Mouse (Mus musculus) midbrain, embryonic 14.5 days (tissue): Measurements from ENCODE around the gene Maml3. TPM values are rescaled to one million over a fixed set of nuclear protein-coding genes. Genes with fewer than 3 reads are reported as not detected.

Experiments
- ATAC-seq: fragments of 200-750 bp; cut with Nextera tagmentation; 2 replicates; pipeline ENCODE4 v1.8.0; 2017; ENCODE audit warnings: moderate number of reproducible peaks, moderate library complexity; ENCODE audit not compliant: low FRiP score, low TSS enrichment
- DNase-seq: peaks from one replicate; pipeline ENCODE4 v3.0.0-alpha.2; 2015
- H3K27ac ChIP-seq: fragments of 300-500 bp; sonication (generic); replicated peaks from 2 replicates; pipeline ENCODE4 v1.5.1; 2014; ENCODE audit warnings: mild to moderate bottlenecking, low read depth, low read length, moderate library complexity
- H3K27me3 ChIP-seq: fragments of 300-500 bp; sonication (generic); 2 replicates; pipeline ENCODE4 v1.6.1; 2014; ENCODE audit warnings: low read length, control low read depth, mixed read lengths; ENCODE audit not compliant: control insufficient read depth, insufficient read depth
- H3K36me3 ChIP-seq: fragments of 300-500 bp; sonication (generic); 2 replicates; pipeline ENCODE4 v1.6.1; 2014; ENCODE audit warnings: low read length, control low read depth; ENCODE audit not compliant: control insufficient read depth, insufficient read depth
- H3K4me1 ChIP-seq: fragments of 300-500 bp; sonication (generic); 2 replicates; pipeline ENCODE4 v1.6.1; 2014; ENCODE audit warnings: mild to moderate bottlenecking, antibody characterized with exemption, low read length, control low read depth; ENCODE audit not compliant: control insufficient read depth, insufficient read depth
- H3K4me2 ChIP-seq: fragments of 300-500 bp; sonication (generic); 2 replicates; pipeline ENCODE4 v1.6.1; 2014; ENCODE audit warnings: mild to moderate bottlenecking, low read length, moderate library complexity
- H3K4me3 ChIP-seq: fragments of 300-500 bp; sonication (generic); replicated peaks from 2 replicates; pipeline ENCODE4 v1.5.1; 2014; ENCODE audit warnings: low read depth, low read length
- H3K9ac ChIP-seq: fragments of 300-500 bp; sonication (generic); replicated peaks from 2 replicates; pipeline ENCODE4 v1.6.1; 2014; ENCODE audit warnings: mild to moderate bottlenecking, low read length, moderate library complexity
- H3K9me3 ChIP-seq: fragments of 300-500 bp; sonication (generic); 2 replicates; pipeline ENCODE4 v1.6.1; 2016; ENCODE audit warnings: low read length, control low read depth, mixed read lengths; ENCODE audit not compliant: control insufficient read depth
- WGBS: fragments of 180-500 bp; shearing (Covaris S2); extraction: QIAGEN DNeasy Blood & Tissue Kit; methylation state at CpG from one replicate; pipeline ENCODE4 v1.1.7; 2014; 5-methylcytosine and 5-hydroxymethylcytosine counted together
- polyA plus RNA-seq: library from polyadenylated mRNA; unstranded; fragments of >200 nt; fragmentation: Nextera tagmentation; extraction: Ambion mirVana; gene quantifications from 2 replicates; pipeline ENCODE4 v1.2.1, GENCODE M21; 2014

The Maml3 gene
- polyA plus RNA-seq, 1 experiment from 2014 or later = 10.3 TPM

DNA sequence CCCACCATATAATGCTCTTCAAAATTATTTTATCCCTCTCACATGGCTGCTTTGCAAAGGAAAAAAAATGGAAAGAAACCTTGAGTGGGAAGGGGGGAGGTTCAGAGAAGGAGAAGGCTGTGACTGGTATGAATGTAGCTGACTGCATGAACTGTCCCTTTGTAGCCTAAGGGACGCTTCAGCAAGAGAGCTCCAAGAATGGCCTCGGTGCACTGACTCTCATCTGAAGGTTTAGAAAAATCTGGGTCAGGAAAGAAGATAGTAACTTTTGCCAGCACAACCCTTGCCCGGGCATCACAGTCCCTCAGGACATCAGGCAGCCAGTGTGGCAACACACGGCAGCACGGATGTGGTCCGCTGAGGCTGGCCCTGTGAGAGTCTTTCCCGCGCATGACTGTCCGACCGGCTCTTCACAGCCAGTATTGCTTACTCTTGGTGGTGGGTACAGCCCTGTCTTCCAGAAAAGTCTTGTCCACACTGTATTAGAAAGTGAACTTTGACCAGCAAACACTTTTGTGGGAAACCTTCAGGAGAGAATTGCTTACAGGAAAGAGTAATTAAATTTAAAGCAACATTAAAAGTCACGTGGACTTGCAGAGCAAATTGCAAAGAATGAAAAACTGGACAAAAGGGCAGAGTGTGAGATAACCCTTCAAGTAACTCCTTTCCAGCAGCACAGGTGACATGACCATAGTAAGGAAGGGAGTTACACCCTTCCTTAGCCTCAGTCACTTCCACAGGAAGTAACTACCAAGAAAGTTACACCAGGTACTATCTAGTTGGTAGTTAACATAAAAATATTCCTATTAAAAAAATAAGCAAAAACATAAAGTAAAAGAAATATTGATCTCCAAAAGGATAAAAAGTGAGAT is 42.3 kb downstream of the Maml3 start:
- peak; percentile 43 for DNase-seq
- peak overlapping the region; percentile 24 for H3K4me2 ChIP-seq

DNA sequence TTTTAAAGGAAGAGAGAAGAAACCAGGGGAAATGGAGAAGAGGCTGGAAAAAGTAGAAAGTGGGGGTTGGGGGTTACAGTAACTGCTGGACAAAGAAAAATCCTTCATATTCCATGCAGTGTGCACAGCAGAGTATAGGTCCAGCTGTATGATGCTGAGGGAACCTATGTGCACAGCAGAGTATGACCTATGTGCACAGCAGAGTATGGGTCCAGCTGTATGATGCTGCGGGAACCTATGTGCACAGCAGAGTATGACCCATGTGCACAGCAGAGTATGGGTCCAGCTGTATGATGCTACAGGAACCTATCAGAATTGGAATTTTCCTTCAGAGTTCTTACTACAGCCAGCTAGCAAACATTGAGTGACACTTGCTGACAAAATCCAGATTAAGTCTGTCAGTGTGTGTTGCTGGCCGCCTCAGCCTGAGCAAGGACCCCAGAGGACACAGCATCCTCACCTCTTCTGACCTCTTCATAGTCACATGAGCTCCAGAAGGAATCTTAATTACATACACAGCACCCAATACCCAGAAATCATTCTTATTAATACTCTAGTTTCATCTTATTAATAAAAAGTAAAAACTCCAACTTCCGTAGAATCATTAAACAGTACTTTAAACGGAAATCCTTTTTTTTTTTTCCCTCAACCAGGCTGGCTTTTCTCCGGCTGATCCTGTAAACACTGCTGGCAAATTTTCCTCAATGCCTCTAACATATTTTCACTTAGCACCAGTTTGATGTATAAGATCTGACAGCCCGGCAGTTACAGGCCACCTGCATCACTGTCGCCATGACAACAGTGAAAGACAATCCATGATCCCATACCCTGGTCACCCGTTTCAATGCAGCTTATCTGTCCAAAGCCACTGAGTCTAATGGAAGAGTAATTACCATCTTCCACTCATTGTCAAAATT is 43.1 kb downstream of the Maml3 start:
- H3K27ac ChIP-seq = peak overlapping the region; percentile 75
- H3K4me2 ChIP-seq = peak overlapping the region; percentile 24
- no peaks in the 10 kb centered on the region for H3K27me3 ChIP-seq
- WGBS = 21% methylated on average over 8 of the region's 8 CpGs
- no peaks in the 10 kb centered on the region for H3K9me3 ChIP-seq
- no peak overlapping the region for H3K4me3 ChIP-seq
- H3K9ac ChIP-seq = no peak overlapping the region; the same call in 1 of the 2 replicates
- H3K36me3 ChIP-seq = no peaks in the 10 kb centered on the region
- DNase-seq = peak; percentile 82
- peaks cover 20% of the 10 kb centered on the region for H3K4me1 ChIP-seq
- ATAC-seq = peak; percentile 80

More for the DNA sequence above, 42.3 kb downstream of the Maml3 start:
- peak; percentile 40; the same call in 1 of the 2 replicates for ATAC-seq
- no peak overlapping the region; the same call in 1 of the 2 replicates for H3K9ac ChIP-seq
- no peaks in the 10 kb centered on the region for H3K36me3 ChIP-seq
- 10% methylated on average over 11 of the region's 11 CpGs for WGBS
- H3K9me3 ChIP-seq = no peaks in the 10 kb centered on the region
- peaks cover 20% of the 10 kb centered on the region for H3K4me1 ChIP-seq
- H3K27me3 ChIP-seq = no peaks in the 10 kb centered on the region
- H3K27ac ChIP-seq = peak overlapping the region; percentile 73
- H3K4me3 ChIP-seq = no peak overlapping the region

DNA sequence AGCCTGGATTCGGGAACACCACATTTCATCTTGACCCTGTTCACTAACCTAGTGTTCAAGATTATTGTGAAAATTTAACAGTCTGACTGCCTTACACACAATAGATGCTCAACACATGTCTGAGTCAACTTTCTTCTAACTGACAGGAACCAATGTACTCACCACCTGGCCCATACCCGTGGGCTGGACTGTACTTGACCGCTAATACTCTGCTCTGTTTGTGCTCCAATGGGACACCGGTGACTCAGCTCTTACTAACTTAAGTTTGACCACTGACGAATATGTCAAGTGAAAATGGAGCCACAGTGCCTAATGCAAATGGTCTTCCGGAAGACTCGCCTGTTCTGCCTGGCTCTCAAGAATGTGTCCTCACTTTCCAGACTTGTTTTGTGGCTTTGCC is 44.0 kb downstream of the Maml3 start:
- 93% methylated on average over 7 of the region's 7 CpGs for WGBS
- Histone ChIP-seq H3K4me1 (peaks cover 20% of the 10 kb centered on the region), H3K36me3 (no peaks in the 10 kb centered on the region), H3K27me3 (no peaks in the 10 kb centered on the region), H3K27ac (no peak overlapping the region), H3K4me2 (no peak overlapping the region), H3K9ac (no peak overlapping the region), H3K4me3 (no peak overlapping the region), H3K9me3 (no peaks in the 10 kb centered on the region)
- DNase-seq (no peak), ATAC-seq (no peak)

- no peaks in the 10 kb centered on the region for H3K27me3 ChIP-seq
- ATAC-seq (no peak), DNase-seq (no peak)
- no peak overlapping the region for H3K4me3 ChIP-seq
- 81% methylated on average over 2 of the region's 2 CpGs for WGBS
- H3K4me2 ChIP-seq = no peak overlapping the region
- H3K36me3 ChIP-seq = no peaks in the 10 kb centered on the region
- no peak overlapping the region for H3K9ac ChIP-seq
- H3K4me1 ChIP-seq = peaks cover 6% of the 10 kb centered on the region
- no peak overlapping the region for H3K27ac ChIP-seq
- H3K9me3 ChIP-seq = no peaks in the 10 kb centered on the region
These were observed 53.1 kb downstream of the Maml3 start for GRCm38 (mm10) chr3:52051801-52052200.

DNA sequence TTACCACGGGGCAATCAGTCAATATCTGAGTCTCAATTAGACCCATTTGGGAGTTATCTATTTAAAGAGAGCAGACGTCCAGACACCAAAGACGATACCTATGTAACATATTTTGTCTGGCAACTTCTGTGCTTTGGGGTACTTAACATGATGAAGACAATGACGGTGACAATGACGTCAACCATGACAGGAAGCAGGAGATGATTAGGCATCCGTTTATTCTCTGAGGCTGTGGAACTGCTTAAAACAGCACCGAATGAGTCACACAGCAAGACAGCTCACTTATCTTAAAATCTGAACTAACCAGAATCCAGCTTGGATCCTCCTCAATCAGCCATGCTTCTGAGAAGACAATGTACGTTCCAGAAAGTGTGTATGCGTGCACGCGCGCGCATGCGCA is 56.8 kb downstream of the Maml3 start:
- no peak overlapping the region for H3K4me2 ChIP-seq
- H3K27ac ChIP-seq = no peak overlapping the region
- WGBS = 81% methylated on average over 14 of the region's 14 CpGs
- H3K4me3 ChIP-seq = no peak overlapping the region
- ATAC-seq (no peak), DNase-seq (no peak)
- no peaks in the 10 kb centered on the region for H3K9me3 ChIP-seq
- H3K36me3 ChIP-seq = no peaks in the 10 kb centered on the region
- H3K4me1 ChIP-seq = peaks cover 42% of the 10 kb centered on the region
- H3K9ac ChIP-seq = no peak overlapping the region
- H3K27me3 ChIP-seq = no peaks in the 10 kb centered on the region

DNA sequence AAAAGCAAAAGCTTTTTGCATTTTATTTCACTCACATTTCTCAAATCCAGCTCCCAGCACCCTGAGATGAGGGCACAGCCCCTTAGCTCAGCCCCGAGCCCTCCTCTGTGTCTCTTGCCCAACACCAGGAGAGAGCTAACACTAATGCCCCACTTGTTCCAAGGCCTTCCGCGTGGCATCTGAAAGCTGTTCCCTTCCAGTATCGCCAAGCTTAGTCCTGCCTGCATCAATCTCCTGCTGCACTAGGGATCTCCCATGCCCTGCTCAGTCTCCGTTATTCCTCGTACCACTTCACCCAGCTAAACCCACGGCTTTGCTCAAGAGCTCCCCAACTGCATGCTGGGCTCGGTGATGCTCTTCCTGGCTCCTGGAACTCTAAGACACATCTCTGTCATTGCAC is 57.3 kb downstream of the Maml3 start:
- Histone ChIP-seq H3K36me3 (no peaks in the 10 kb centered on the region), H3K4me2 (peak overlapping the region; percentile 61), H3K27me3 (no peaks in the 10 kb centered on the region), H3K9ac (peak overlapping the region; percentile 38; the same call in 1 of the 2 replicates), H3K4me3 (no peak overlapping the region), H3K9me3 (no peaks in the 10 kb centered on the region), H3K4me1 (peaks cover 42% of the 10 kb centered on the region), H3K27ac (peak overlapping the region; percentile 83)
- ATAC-seq = no peak
- WGBS = 71% methylated on average over 8 of the region's 8 CpGs
- no peak for DNase-seq

DNA sequence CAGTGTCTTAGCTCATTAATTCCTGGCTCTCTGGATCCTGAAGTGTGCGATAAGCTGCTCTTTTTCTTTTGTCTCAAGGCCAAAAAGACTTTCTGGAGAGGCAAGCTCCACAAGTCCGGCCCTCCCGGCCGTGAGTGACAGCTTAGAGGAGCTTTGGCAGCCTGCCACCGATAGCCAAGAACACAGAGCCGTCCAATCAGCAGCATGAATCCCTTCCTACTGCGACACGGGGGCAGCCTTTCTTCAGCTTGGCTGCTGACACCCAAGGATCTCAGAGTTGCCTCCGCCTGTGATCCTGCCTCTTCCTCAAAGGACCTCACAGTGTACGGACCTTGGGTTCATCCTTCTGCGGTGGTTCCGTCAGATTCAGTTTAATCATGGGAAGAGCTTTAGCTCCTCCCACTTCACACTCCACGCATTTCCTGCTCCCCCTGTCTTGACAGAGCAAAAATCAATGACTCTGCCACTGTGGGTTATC is 57.9 kb downstream of the Maml3 start:
- H3K9ac ChIP-seq = peak overlapping the region; percentile 38; the same call in 1 of the 2 replicates

DNA sequence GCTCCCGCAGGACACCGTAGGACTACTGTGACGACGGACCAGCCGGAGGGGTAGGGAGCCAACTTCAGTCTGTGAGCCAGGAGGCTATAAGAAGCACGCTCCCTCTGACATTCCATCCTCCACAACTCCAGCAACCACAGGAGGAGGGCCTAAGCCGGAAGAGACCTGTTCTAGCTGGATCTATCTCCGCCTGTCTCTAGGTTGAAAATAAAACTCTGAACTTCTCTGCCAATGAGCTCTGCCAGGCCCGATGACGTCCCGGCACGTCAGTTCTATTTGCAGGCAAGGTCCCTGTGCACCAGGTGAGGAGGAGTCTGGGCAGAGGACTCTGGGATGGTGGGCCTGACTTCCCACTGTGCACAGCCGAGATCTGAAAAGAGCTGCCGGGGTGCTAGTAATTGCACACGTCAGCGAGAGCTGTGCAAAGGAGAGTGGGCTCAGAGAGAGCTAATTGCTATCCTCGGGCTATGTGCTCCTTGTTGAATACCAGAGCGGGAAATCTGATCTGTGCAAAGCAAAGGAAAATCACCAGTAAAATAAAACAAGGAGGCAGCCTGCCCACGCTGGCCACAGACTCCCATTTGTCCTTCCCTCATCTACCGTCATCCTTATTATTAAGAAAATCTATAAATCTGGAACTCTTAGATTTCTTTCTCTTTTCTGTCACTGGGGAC is 58.7 kb downstream of the Maml3 start:
- Histone ChIP-seq H3K4me2 (peak overlapping the region; percentile 61), H3K27me3 (no peaks in the 10 kb centered on the region), H3K4me3 (peak overlapping the region; percentile 30), H3K27ac (peak overlapping the region; percentile 83), H3K36me3 (no peaks in the 10 kb centered on the region), H3K9ac (peak overlapping the region; percentile 38; the same call in 1 of the 2 replicates), H3K9me3 (no peaks in the 10 kb centered on the region), H3K4me1 (peaks cover 46% of the 10 kb centered on the region)
- WGBS = 1% methylated on average over 20 of the region's 20 CpGs
- DNase-seq (peak; percentile 86), ATAC-seq (peak; percentile 78)

More for the DNA sequence above, 57.9 kb downstream of the Maml3 start:
- no peaks in the 10 kb centered on the region for H3K27me3 ChIP-seq
- H3K9me3 ChIP-seq = no peaks in the 10 kb centered on the region
- peak overlapping the region; percentile 61 for H3K4me2 ChIP-seq
- WGBS = under 1% methylated on average over 13 of the region's 13 CpGs
- peak overlapping the region; percentile 30 for H3K4me3 ChIP-seq
- peak overlapping the region; percentile 83 for H3K27ac ChIP-seq
- peak; percentile 97 for DNase-seq
- H3K4me1 ChIP-seq = peaks cover 42% of the 10 kb centered on the region
- peak; percentile 81 for ATAC-seq
- H3K36me3 ChIP-seq = no peaks in the 10 kb centered on the region
